Mouse (Mus musculus): ENCODE results near the gene Bhlha15. TPM values are rescaled to one million over a fixed set of nuclear protein-coding genes. Genes with fewer than 3 reads are reported as not detected.

Bhlha15 gene
- total RNA-seq, 2 experiments from 2014 or later: 0.38 to 0.42 TPM

- DNase-seq: no peak
- intact Hi-C loops (cut with DNase I): no loop called here
Observed at GRCm38 (mm10) chr5:144188422-144188821, 1.7 kb upstream of the Bhlha15 start.

GRCm38 (mm10) chr5:144189327-144189726, 759 bp upstream of the Bhlha15 start:
- intact Hi-C loops (cut with DNase I): no loop called here
- DNase-seq: no peak

- intact Hi-C loops (cut with DNase I): no loop called here
Observed at GRCm38 (mm10) chr5:144191026-144191425, 940 bp downstream of the Bhlha15 start.

GRCm38 (mm10) chr5:144192673-144193072, 2.6 kb downstream of the Bhlha15 start:
- no peak for DNase-seq
- intact Hi-C loops (cut with DNase I): no loop called here

More at GRCm38 (mm10) chr5:144191026-144191425, 940 bp downstream of the Bhlha15 start:
- DNase-seq: no peak

GRCm38 (mm10) chr5:144194416-144194815, 4.3 kb downstream of the Bhlha15 start:
- intact Hi-C loops (cut with DNase I): no loop called here
- DNase-seq: no peak

GRCm38 (mm10) chr5:144195567-144195966, 5.5 kb downstream of the Bhlha15 start:
- intact Hi-C loops (cut with DNase I): no loop called here

GRCm38 (mm10) chr5:144200616-144201015, 10.5 kb downstream of the Bhlha15 start:
- DNase-seq: no peak
- intact Hi-C loops (cut with DNase I): loop anchor here (10.0 kb wide), 1 partner anchor 534 kb away; no protein-coding TSS in a partner anchor

More at GRCm38 (mm10) chr5:144195567-144195966, 5.5 kb downstream of the Bhlha15 start:
- DNase-seq: no peak

- DNase-seq: no peak
- intact Hi-C loops (cut with DNase I): loop anchor here (10.0 kb wide), 1 partner anchor 532 kb away; no protein-coding TSS in a partner anchor
Observed at GRCm38 (mm10) chr5:144202430-144202829, 12.3 kb downstream of the Bhlha15 start.

- intact Hi-C loops (cut with DNase I): loop anchor here (10.0 kb wide), 1 partner anchor 531 kb away; no protein-coding TSS in a partner anchor
- DNase-seq: no peak
Observed at GRCm38 (mm10) chr5:144203398-144203959, 13.4 kb downstream of the Bhlha15 start.

GRCm38 (mm10) chr5:144204303-144204702, 14.2 kb downstream of the Bhlha15 start:
- intact Hi-C loops (cut with DNase I): loop anchor here (10.0 kb wide), 1 partner anchor 530 kb away; no protein-coding TSS in a partner anchor
- DNase-seq: no peak

- intact Hi-C loops (cut with DNase I): loop anchor here (10.0 kb wide), 1 partner anchor 530 kb away; no protein-coding TSS in a partner anchor
- no peak for DNase-seq
Observed at GRCm38 (mm10) chr5:144204911-144205310, 14.8 kb downstream of the Bhlha15 start.

- intact Hi-C loops (cut with DNase I): loop anchor here (10.0 kb wide), 1 partner anchor 529 kb away; no protein-coding TSS in a partner anchor
Observed at GRCm38 (mm10) chr5:144206069-144206468, 16.0 kb downstream of the Bhlha15 start.

GRCm38 (mm10) chr5:144207478-144207877, 17.4 kb downstream of the Bhlha15 start:
- intact Hi-C loops (cut with DNase I): loop anchor here (10.0 kb wide), 1 partner anchor 527 kb away; no protein-coding TSS in a partner anchor
- DNase-seq: peak; percentile 50

More at GRCm38 (mm10) chr5:144206069-144206468, 16.0 kb downstream of the Bhlha15 start:
- DNase-seq: no peak

GRCm38 (mm10) chr5:144214453-144214852, 24.4 kb downstream of the Bhlha15 start:
- peak; percentile 76 for DNase-seq
- intact Hi-C loops (cut with DNase I): no loop called here

GRCm38 (mm10) chr5:144215992-144216391, 25.9 kb downstream of the Bhlha15 start:
- intact Hi-C loops (cut with DNase I): no loop called here
- DNase-seq: no peak

GRCm38 (mm10) chr5:144218061-144218460, 28.0 kb downstream of the Bhlha15 start:
- DNase-seq: no peak
- intact Hi-C loops (cut with DNase I): no loop called here

GRCm38 (mm10) chr5:144219306-144219705, 29.2 kb downstream of the Bhlha15 start:
- intact Hi-C loops (cut with DNase I): no loop called here
- no peak for DNase-seq

GRCm38 (mm10) chr5:144219936-144220335, 29.9 kb downstream of the Bhlha15 start:
- intact Hi-C loops (cut with DNase I): no loop called here
- no peak for DNase-seq

GRCm38 (mm10) chr5:144221305-144221704, 31.2 kb downstream of the Bhlha15 start:
- intact Hi-C loops (cut with DNase I): no loop called here
- no peak for DNase-seq

GRCm38 (mm10) chr5:144222811-144223502, 32.9 kb downstream of the Bhlha15 start:
- DNase-seq: peak; percentile 68
- intact Hi-C loops (cut with DNase I): no loop called here

- intact Hi-C loops (cut with DNase I): no loop called here
- DNase-seq: peak; percentile 95
Observed at GRCm38 (mm10) chr5:144223503-144223862, 33.4 kb downstream of the Bhlha15 start, which contains the start of gene Tecpr1. TSS of gene Tecpr1 (minus strand) at chr5:144223615.

Data from left cerebral cortex, postnatal 4 days (tissue).